Mouse (Mus musculus) layer of hippocampus, postnatal 25 days (tissue): ENCODE measurements around the gene Asap3. TPM values are rescaled to one million over a fixed set of nuclear protein-coding genes. Genes with fewer than 3 reads are reported as not detected.

Source experiments
- DNase-seq, 2 experiments: peaks; one replicate each; pipeline ENCODE4 v3.0.0; 2022; ENCODE audit warnings: mixed read lengths in 2 of 2, low spot score in 1 of 2; ENCODE audit errors: extremely low spot score in 1 of 2
- total RNA-seq, 2 experiments: library from RNA; stranded (reverse); gene quantifications; 2 replicates each; pipeline ENCODE4 v1.2.3; 2021

Asap3 gene
- total RNA-seq: 1 to 10 TPM; 2.7 to 4.3 TPM

DNA sequence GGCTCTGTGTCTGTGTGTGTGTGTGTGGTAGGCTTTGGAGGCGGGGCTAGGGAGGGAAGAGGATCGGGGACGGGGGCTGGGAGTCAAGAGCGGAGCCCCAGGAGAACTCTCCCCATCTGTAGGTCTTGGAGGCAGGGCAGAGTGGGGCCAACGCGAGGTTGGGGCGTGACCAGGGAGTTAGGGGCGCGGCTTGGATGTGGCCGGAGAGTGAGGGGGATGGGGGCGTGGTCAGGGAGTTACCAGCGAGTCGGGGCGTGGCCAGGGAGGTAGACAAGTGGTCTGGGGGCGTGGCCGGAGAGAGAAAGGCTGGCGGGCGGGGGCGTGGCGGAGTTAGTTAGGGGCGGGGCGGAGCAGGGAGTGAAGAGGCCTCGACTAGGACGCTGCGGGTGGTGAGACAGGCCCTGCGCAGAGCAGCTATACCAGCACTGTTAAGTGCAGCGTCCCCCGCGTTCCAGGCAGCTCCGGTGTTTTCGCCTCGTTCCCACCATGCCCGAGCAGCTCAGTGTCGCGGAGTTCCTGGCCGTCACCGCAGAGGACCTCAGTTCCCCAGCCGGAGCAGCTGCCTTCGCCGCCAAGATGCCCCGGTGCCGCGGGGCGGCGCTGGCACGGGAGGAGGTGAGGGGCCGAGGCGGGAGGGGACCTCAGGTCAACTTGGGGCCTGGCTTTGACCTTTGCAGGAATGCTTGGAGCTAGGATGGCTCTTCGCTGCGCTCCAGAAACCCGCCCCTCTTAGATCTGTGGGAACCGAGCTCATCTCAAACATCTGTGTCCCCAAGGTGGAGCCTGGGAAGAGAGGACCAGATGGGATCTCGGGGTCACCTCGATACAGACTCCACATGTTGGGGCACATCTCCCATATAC, at the start of gene Asap3:
TSS of gene Asap3 (plus strand) at position 333 of the 861 bp plus-strand sequence.
- DNase-seq: peak; percentile 65 to 78

DNA sequence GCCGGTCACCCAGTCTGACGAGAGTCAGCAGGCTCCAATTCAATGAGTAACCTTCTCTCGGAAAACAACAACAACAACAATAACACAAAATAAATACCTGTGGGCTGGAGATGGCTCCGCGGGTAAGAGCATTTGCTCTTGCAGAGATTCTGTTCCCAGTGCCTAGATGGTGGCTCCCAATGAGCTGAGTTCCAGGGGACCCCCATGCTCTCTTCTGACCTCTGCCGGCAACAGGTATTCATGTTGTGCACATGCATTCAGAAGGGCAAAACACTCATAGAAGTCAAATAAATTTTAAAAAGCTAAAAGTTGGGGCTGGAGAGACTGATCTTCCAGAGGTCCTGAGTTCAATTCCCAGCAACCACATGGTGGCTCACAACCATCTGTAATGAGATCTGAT, 47.7 kb upstream of the Asap3 start:
- DNase-seq: no peak

DNA sequence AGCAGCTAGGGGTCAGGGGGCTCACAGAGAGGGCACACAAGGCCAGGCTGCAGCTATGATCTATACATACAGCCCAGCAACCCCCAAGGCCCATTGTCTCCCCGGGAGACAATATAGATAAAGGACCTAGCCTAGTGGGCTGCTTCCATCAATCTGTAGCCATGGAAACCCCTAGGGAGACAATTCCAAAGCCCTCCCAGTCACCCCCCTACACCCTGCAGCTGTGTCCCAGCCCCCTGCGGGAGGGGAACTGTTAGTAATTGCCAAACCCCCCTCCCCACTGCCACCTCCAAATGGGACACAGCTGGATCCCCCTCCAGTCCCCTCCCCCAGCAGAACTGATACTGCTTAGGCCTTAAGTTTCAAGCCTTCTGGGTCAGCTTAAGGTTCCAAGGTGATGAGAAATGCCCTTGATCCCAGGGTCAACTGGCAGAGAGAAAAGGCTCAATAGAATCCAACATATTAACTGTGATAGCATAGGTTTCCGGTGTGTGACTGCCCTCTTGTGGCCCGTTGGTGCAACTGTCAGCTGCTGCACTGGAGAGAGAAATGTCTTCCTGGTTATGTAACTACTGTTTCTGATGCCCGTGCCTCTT, 46.3 kb upstream of the Asap3 start:
- DNase-seq: peak; percentile 49 to 77

- peak; percentile 77 to 94 for DNase-seq
Measured at GRCm38 (mm10) chr4:136163448-136163847, 42.7 kb upstream of the Asap3 start.

GRCm38 (mm10) chr4:136164981-136165380, 41.2 kb upstream of the Asap3 start:
- DNase-seq: no peak

- DNase-seq: no peak
Measured at GRCm38 (mm10) chr4:136167701-136168100, 38.5 kb upstream of the Asap3 start.

DNA sequence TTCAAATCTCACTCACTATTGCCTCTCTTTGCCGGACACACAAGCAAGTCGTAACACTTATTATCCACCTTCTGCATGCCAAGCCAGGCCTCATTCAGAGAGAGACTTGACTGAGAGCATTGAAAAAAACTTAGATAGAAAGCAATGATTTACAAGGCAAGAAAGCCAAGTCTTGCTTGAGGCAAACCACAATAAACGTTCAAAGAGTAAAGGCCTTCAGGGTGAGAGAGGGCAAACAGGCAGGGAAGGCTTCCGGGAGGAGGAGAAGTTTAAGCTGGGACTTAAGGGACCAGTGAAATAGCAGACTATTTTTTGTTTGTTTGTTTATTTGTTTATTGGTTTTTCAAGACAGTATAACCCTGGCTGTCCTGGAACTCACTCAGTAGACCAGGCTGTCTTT, 35.8 kb upstream of the Asap3 start:
- DNase-seq: no peak

DNA sequence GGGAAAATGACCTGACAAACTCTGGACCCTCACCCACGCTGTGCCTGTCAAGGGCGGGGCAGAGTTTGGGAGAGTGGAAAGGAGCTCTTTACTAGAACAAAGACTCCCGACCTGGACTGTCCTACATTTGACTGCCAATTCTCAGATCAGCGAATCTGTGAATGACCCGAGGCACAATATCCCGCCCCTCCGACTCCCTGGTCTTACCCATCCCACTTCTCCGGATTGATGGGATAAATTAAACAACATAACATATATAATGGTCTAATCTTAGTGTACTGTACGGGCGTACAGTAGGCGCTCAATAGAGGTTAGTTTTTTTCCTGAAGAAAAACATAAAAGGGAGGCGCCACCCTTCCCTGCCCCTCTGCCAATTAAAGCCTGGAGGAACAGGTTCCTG, 34.7 kb upstream of the Asap3 start:
- no peak for DNase-seq

DNA sequence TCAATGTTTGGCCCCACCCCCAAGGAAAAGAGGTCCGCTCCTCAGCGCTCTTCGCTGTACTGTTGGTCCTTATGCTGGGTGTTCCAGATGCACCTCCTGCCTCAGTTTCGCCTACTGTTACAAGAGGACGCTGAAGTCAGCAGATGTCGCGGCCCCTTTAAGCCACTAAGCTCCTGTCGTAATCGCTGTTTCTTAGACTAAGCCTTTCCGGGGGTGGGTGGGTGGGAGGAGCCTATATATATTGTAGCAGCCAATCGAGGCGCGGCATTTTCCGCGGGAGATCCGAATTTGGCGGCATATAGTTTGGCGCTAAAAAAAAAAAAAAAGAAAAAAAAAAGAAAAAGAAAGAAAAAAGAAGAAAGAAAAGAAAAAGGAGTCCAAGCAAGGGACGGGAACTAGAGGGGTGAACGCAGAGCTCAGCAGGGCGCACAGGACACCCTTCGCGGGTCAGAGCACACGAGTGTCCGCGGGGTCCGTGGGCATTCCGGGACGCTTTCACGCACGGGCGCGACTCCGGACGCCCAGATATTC, 34.1 kb upstream of the Asap3 start, which contains the start of gene E2f2:
TSS of gene E2f2 (plus strand) at position 384 of the 531 bp plus-strand sequence.
- DNase-seq: peak in 1 of 2 experiments; percentile 60

GRCm38 (mm10) chr4:136172542-136173209, 33.5 kb upstream of the Asap3 start:
- DNase-seq: no peak

DNA sequence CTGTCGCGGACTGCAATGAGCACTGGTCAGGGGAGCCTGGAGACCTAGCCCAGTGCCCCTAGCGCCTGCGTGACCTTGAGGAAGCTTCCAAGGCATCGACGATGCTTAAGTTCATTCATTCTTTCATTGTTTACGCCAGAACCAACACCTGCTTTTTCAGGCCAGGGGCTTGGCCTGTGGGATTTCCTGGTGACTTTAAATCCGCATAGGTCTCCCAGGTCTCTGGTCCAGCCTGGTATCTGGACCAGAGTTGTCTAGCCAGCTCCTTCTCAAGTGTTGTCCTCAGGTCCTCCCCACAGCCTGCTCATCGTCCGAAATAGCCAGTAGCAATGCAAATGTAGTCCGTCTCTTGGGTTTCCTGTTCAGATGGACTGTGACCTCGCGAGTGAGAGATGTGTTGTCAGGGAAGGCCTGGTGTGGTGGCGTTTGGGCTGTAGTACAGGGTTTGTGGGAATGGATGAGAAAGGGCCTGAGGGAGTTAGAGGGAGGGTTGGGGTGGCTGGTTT, 32.9 kb upstream of the Asap3 start:
- DNase-seq: no peak

DNA sequence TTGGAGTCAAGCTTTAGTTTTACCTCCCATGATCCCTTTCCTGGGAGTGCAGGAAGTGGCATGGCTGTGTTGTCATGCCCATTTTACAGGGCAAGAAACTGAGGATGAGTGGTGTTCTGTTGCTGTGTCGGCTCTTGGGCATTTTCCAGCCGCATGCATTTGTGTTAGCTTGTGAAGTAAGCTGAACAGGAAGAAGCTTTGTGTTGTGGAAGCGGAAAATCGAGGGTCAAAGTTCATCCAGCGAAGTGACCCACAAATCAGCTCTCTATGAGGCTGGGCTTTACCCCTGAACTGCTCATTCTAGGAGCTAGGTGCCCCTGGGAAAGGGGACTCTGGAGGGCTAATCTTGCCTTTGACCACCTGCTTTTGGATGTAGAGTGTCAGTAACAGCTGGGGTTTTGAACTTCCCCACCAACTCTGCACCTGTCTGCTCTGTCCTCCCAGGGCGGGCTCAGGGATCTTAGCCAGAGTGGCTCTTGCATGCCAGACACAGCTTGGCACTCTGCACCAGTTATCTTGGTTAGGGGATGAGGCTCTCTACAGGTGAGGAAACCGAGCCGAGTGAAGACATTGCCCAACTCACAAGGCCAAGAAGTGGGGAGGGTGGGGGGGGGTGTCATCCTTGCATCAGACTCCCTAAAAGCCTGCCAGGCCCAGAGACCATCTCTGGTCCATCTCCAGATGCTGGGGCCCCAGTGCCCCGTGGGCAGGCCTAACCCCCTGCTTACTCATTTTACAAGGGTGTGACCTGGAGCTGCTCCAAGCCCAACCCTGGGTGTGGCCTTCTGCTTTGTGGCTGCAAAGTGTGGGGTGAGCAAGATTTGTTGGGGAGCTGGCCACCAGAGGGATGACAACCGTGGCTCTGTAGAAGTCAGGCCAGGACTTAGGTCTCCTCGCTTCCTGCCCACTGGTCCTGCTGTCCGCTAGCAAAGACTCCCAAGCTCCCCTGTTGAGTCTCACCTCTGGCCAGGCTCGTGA, 31.7 kb upstream of the Asap3 start:
- no peak for DNase-seq

- DNase-seq: no peak
Measured at GRCm38 (mm10) chr4:136176022-136176552, 30.1 kb upstream of the Asap3 start.

GRCm38 (mm10) chr4:136177244-136177611, 28.9 kb upstream of the Asap3 start:
- no peak for DNase-seq

DNA sequence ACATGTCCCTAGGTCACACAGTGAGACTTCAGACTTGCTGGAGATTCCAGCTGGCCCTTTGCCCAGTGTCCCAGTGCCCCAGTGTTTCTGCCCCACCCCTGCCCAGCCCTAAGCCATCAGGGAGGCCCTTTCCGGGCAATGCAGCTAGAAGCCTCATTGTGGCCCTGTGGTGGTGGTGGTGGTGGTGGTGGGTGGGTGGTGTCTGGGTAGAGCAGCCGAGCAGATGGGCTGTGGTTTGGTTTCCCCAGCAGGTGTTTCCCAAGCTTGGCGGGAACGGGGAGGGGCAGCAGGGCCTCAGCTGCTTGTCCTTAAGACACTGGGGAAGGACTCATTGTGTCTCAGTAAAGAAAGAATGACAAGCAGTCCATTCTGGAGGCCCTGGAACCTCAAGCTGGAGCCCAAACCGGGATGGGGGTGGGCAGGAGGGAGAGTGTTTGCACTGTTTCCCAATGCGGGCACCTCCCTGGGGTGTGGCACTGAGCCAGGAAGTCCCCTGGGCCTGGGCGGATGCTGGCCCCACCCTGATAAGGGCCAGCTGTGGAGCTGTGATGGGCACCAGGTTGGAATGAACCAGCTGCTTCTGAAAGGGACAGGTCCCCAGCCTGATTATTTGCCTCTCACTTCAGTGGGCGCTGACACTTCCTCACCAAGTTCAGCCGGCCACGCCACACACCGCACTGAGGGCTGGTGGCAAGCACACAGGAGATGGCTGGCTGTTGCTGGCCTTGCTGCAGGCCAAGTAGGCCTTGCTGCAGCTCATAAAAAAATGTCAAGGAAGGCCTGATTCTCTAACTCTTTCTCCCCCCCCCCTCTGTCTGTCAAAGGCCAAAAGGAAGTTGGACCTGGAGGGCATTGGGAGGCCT, 28.3 kb upstream of the Asap3 start:
- DNase-seq: no peak

DNA sequence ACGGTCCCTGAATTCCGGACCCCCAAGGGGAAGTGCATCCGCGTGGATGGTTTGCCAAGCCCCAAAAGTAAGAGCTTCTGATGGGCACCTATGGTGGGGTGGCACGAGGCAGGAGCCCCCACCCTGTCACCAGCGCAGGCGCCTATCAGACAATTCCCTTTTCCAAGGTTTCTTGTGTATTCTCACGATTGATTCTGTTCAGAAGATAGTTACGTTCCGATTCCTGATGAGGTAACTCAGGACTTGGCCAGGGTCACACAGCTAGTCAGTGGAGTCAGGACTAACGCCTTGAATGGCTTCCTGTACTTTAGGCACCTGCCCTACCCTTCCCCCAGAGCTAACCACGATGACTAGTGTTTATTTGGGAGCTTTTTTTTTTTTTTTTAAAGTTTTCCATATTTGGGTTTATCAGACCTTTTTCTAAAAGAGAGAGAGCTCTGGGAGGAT, 27.7 kb upstream of the Asap3 start:
- DNase-seq: no peak

- no peak for DNase-seq
Measured at GRCm38 (mm10) chr4:136179456-136179855, 26.7 kb upstream of the Asap3 start.

- peak; percentile 63 to 91 for DNase-seq
Measured at GRCm38 (mm10) chr4:136179998-136180397, 26.2 kb upstream of the Asap3 start.
